Mouse (Mus musculus): ENCODE measurements around the gene Trp53i11. TPM values are rescaled to one million over a fixed set of nuclear protein-coding genes. Genes with fewer than 3 reads are reported as not detected.

The Trp53i11 gene
- polyA plus RNA-seq, 1 experiment from 2014 or later: 74.7 TPM

- whole genome bisulfite sequencing: 7% methylated on average over 9 of the region's 9 CpGs
- Histone ChIP-seq H3K27ac (ENCODE audit: low read depth, low read length) (no peak overlapping the region), H3K4me1 (ENCODE audit: control insufficient read depth, insufficient read depth, low read depth, low read length) (peaks cover 54% of the 10 kb centered on the region), H3K36me3 (ENCODE audit: control insufficient read depth, insufficient read depth, low read length) (no peaks in the 10 kb centered on the region), H3K9ac (ENCODE audit: low read depth, low read length) (peak overlapping the region; percentile 28), H3K4me3 (ENCODE audit: low read length) (peak overlapping the region; percentile 8; the same call in 1 of the 2 replicates), H3K27me3 (replicated peaks; ENCODE audit: control insufficient read depth, insufficient read depth, low read length) (no peaks in the 10 kb centered on the region), H3K9me3 (ENCODE audit: control insufficient read depth, low read length) (no peaks in the 10 kb centered on the region), H3K4me2 (ENCODE audit: low read length) (peak overlapping the region; percentile 11)
- no peak for ATAC-seq
These were observed 3.6 kb downstream of the Trp53i11 start for GRCm38 (mm10) chr2:93190771-93191487.

- Histone ChIP-seq H3K9ac (ENCODE audit: low read depth, low read length) (peak overlapping the region; percentile 35), H3K36me3 (ENCODE audit: control insufficient read depth, insufficient read depth, low read length) (no peaks in the 10 kb centered on the region), H3K27me3 (replicated peaks; ENCODE audit: control insufficient read depth, insufficient read depth, low read length) (no peaks in the 10 kb centered on the region), H3K9me3 (ENCODE audit: control insufficient read depth, low read length) (no peaks in the 10 kb centered on the region), H3K4me1 (ENCODE audit: control insufficient read depth, insufficient read depth, low read depth, low read length) (peaks cover 54% of the 10 kb centered on the region), H3K4me2 (ENCODE audit: low read length) (peak overlapping the region; percentile 11), H3K27ac (ENCODE audit: low read depth, low read length) (no peak overlapping the region), H3K4me3 (ENCODE audit: low read length) (no peak overlapping the region)
- WGBS: 39% methylated on average over 14 of the region's 14 CpGs
- no peak for ATAC-seq
These were observed 4.3 kb downstream of the Trp53i11 start for GRCm38 (mm10) chr2:93191488-93192181.

- ATAC-seq: no peak
- Histone ChIP-seq H3K9me3 (ENCODE audit: control insufficient read depth, low read length) (no peaks in the 10 kb centered on the region), H3K4me2 (ENCODE audit: low read length) (peak overlapping the region; percentile 11), H3K27ac (ENCODE audit: low read depth, low read length) (0 out of 2 replicates have a peak overlapping the region, but pooled peaks have one; percentile 3), H3K27me3 (replicated peaks; ENCODE audit: control insufficient read depth, insufficient read depth, low read length) (no peaks in the 10 kb centered on the region), H3K4me1 (ENCODE audit: control insufficient read depth, insufficient read depth, low read depth, low read length) (peaks cover 54% of the 10 kb centered on the region), H3K36me3 (ENCODE audit: control insufficient read depth, insufficient read depth, low read length) (no peaks in the 10 kb centered on the region), H3K9ac (ENCODE audit: low read depth, low read length) (peak overlapping the region; percentile 35), H3K4me3 (ENCODE audit: low read length) (no peak overlapping the region)
- 33% methylated on average over 9 of the region's 9 CpGs for WGBS
These were observed 4.8 kb downstream of the Trp53i11 start for GRCm38 (mm10) chr2:93192182-93192560.

GRCm38 (mm10) chr2:93192671-93193080 is 5.3 kb downstream of the Trp53i11 start:
- H3K36me3 ChIP-seq (ENCODE audit: control insufficient read depth, insufficient read depth, low read length): no peaks in the 10 kb centered on the region
- WGBS: 4% methylated on average over 6 of the region's 6 CpGs
- H3K27me3 ChIP-seq (replicated peaks; ENCODE audit: control insufficient read depth, insufficient read depth, low read length): no peaks in the 10 kb centered on the region
- peak overlapping the region; percentile 35 for H3K9ac ChIP-seq (ENCODE audit: low read depth, low read length)
- ATAC-seq: no peak
- peaks cover 54% of the 10 kb centered on the region for H3K4me1 ChIP-seq (ENCODE audit: control insufficient read depth, insufficient read depth, low read depth, low read length)
- peak overlapping the region; percentile 11; the same call in 1 of the 2 replicates for H3K4me2 ChIP-seq (ENCODE audit: low read length)
- H3K9me3 ChIP-seq (ENCODE audit: control insufficient read depth, low read length): no peaks in the 10 kb centered on the region
- no peak overlapping the region for H3K4me3 ChIP-seq (ENCODE audit: low read length)
- 0 out of 2 replicates have a peak overlapping the region, but pooled peaks have one; percentile 3 for H3K27ac ChIP-seq (ENCODE audit: low read depth, low read length)

- peaks cover 51% of the 10 kb centered on the region for H3K4me1 ChIP-seq (ENCODE audit: control insufficient read depth, insufficient read depth, low read depth, low read length)
- no peaks in the 10 kb centered on the region for H3K9me3 ChIP-seq (ENCODE audit: control insufficient read depth, low read length)
- H3K4me3 ChIP-seq (ENCODE audit: low read length): no peak overlapping the region
- H3K27ac ChIP-seq (ENCODE audit: low read depth, low read length): no peak overlapping the region
- ATAC-seq: no peak
- H3K36me3 ChIP-seq (ENCODE audit: control insufficient read depth, insufficient read depth, low read length): no peaks in the 10 kb centered on the region
- no peaks in the 10 kb centered on the region for H3K27me3 ChIP-seq (replicated peaks; ENCODE audit: control insufficient read depth, insufficient read depth, low read length)
- H3K9ac ChIP-seq (ENCODE audit: low read depth, low read length): no peak overlapping the region
- 54% methylated on average over 4 of the region's 4 CpGs for WGBS
- no peak overlapping the region for H3K4me2 ChIP-seq (ENCODE audit: low read length)
These were observed 6.5 kb downstream of the Trp53i11 start for GRCm38 (mm10) chr2:93193806-93194205.

GRCm38 (mm10) chr2:93198846-93199245 is 11.5 kb downstream of the Trp53i11 start:
- peak; percentile 71 for ATAC-seq
- Histone ChIP-seq H3K27me3 (replicated peaks; ENCODE audit: control insufficient read depth, insufficient read depth, low read length) (no peaks in the 10 kb centered on the region), H3K36me3 (ENCODE audit: control insufficient read depth, insufficient read depth, low read length) (peaks cover 2% of the 10 kb centered on the region; the same call in 1 of the 2 replicates), H3K9me3 (ENCODE audit: control insufficient read depth, low read length) (no peaks in the 10 kb centered on the region), H3K27ac (ENCODE audit: low read depth, low read length) (no peak overlapping the region), H3K9ac (ENCODE audit: low read depth, low read length) (no peak overlapping the region), H3K4me2 (ENCODE audit: low read length) (no peak overlapping the region), H3K4me1 (ENCODE audit: control insufficient read depth, insufficient read depth, low read depth, low read length) (peaks cover 11% of the 10 kb centered on the region), H3K4me3 (ENCODE audit: low read length) (no peak overlapping the region)
- WGBS: 21% methylated on average over 3 of the region's 3 CpGs

- no peak overlapping the region for H3K4me3 ChIP-seq (ENCODE audit: low read length)
- 27% methylated on average over 13 of the region's 13 CpGs for WGBS
- H3K27ac ChIP-seq (ENCODE audit: low read depth, low read length): no peak overlapping the region
- ATAC-seq: 0 out of 2 replicates have a peak, but pooled peaks have one; percentile 2
- H3K4me1 ChIP-seq (ENCODE audit: control insufficient read depth, insufficient read depth, low read depth, low read length): peaks cover 4% of the 10 kb centered on the region
- no peak overlapping the region for H3K9ac ChIP-seq (ENCODE audit: low read depth, low read length)
- no peak overlapping the region for H3K4me2 ChIP-seq (ENCODE audit: low read length)
- peaks cover 2% of the 10 kb centered on the region; the same call in 1 of the 2 replicates for H3K36me3 ChIP-seq (ENCODE audit: control insufficient read depth, insufficient read depth, low read length)
- H3K9me3 ChIP-seq (ENCODE audit: control insufficient read depth, low read length): no peaks in the 10 kb centered on the region
- no peaks in the 10 kb centered on the region for H3K27me3 ChIP-seq (replicated peaks; ENCODE audit: control insufficient read depth, insufficient read depth, low read length)
These were observed 12.2 kb downstream of the Trp53i11 start for GRCm38 (mm10) chr2:93199531-93199974.

- peaks cover 2% of the 10 kb centered on the region; the same call in 1 of the 2 replicates for H3K36me3 ChIP-seq (ENCODE audit: control insufficient read depth, insufficient read depth, low read length)
- no peak for ATAC-seq
- H3K4me1 ChIP-seq (ENCODE audit: control insufficient read depth, insufficient read depth, low read depth, low read length): no peaks in the 10 kb centered on the region
- no peak overlapping the region for H3K27ac ChIP-seq (ENCODE audit: low read depth, low read length)
- no peaks in the 10 kb centered on the region for H3K9me3 ChIP-seq (ENCODE audit: control insufficient read depth, low read length)
- WGBS: 56% methylated on average over 10 of the region's 10 CpGs
- no peak overlapping the region for H3K4me2 ChIP-seq (ENCODE audit: low read length)
- H3K27me3 ChIP-seq (replicated peaks; ENCODE audit: control insufficient read depth, insufficient read depth, low read length): no peaks in the 10 kb centered on the region
- H3K4me3 ChIP-seq (ENCODE audit: low read length): no peak overlapping the region
- H3K9ac ChIP-seq (ENCODE audit: low read depth, low read length): 0 out of 2 replicates have a peak overlapping the region, but pooled peaks have one; percentile 6
These were observed 13.5 kb downstream of the Trp53i11 start for GRCm38 (mm10) chr2:93200681-93201340.

- Histone ChIP-seq H3K4me3 (ENCODE audit: low read length) (no peak overlapping the region), H3K27ac (ENCODE audit: low read depth, low read length) (no peak overlapping the region), H3K27me3 (replicated peaks; ENCODE audit: control insufficient read depth, insufficient read depth, low read length) (no peaks in the 10 kb centered on the region), H3K9ac (ENCODE audit: low read depth, low read length) (no peak overlapping the region), H3K4me2 (ENCODE audit: low read length) (no peak overlapping the region), H3K36me3 (ENCODE audit: control insufficient read depth, insufficient read depth, low read length) (peaks cover 2% of the 10 kb centered on the region; the same call in 1 of the 2 replicates), H3K9me3 (ENCODE audit: control insufficient read depth, low read length) (no peaks in the 10 kb centered on the region), H3K4me1 (ENCODE audit: control insufficient read depth, insufficient read depth, low read depth, low read length) (no peaks in the 10 kb centered on the region)
- ATAC-seq: no peak
- WGBS: 86% methylated on average over 3 of the region's 3 CpGs
These were observed 14.6 kb downstream of the Trp53i11 start for GRCm38 (mm10) chr2:93201997-93202396.
